Mouse (Mus musculus) liver, embryonic 15.5 days (tissue): Measurements from ENCODE around the gene Timm17b. TPM values are rescaled to one million over a fixed set of nuclear protein-coding genes. Genes with fewer than 3 reads are reported as not detected.

Source experiments
- ATAC-seq: fragments of 200-750 bp; cut with Nextera tagmentation; 2 replicates; pipeline ENCODE4 v1.8.0; 2017; ENCODE audit warnings: moderate number of reproducible peaks, mild to moderate bottlenecking, moderate library complexity; ENCODE audit not compliant: insufficient read depth
- H3K27ac ChIP-seq: fragments of 300-500 bp; sonication (generic); replicated peaks from 2 replicates; pipeline ENCODE4 v1.5.1; 2015; ENCODE audit warnings: mild to moderate bottlenecking, inconsistent platforms
- H3K27me3 ChIP-seq: fragments of 300-500 bp; sonication (generic); 2 replicates; pipeline ENCODE4 v1.6.1; 2015; ENCODE audit warnings: mild to moderate bottlenecking, inconsistent platforms
- H3K36me3 ChIP-seq: fragments of 300-500 bp; sonication (generic); replicated peaks from 2 replicates; pipeline ENCODE4 v1.6.1; 2015; ENCODE audit warnings: moderate library complexity, mild to moderate bottlenecking, inconsistent platforms
- H3K4me1 ChIP-seq: fragments of 300-500 bp; sonication (generic); replicated peaks from 2 replicates; pipeline ENCODE4 v1.6.1; 2015; ENCODE audit warnings: inconsistent platforms
- H3K4me2 ChIP-seq: fragments of 300-500 bp; sonication (generic); 2 replicates; pipeline ENCODE4 v1.6.1; 2015; ENCODE audit warnings: moderate library complexity, mild to moderate bottlenecking, inconsistent platforms
- H3K4me3 ChIP-seq: fragments of 300-500 bp; sonication (generic); replicated peaks from 2 replicates; pipeline ENCODE4 v1.5.1; 2015; ENCODE audit warnings: mild to moderate bottlenecking, inconsistent platforms
- H3K9ac ChIP-seq: fragments of 300-500 bp; sonication (generic); 2 replicates; pipeline ENCODE4 v1.6.1; 2015; ENCODE audit warnings: moderate library complexity, mild to moderate bottlenecking, inconsistent platforms
- H3K9me3 ChIP-seq: fragments of 300-500 bp; sonication (generic); replicated peaks from 2 replicates; pipeline ENCODE4 v1.6.1; 2016; ENCODE audit warnings: inconsistent platforms
- WGBS: fragments of 180-500 bp; shearing (Covaris S2); methylation state at CpG from one replicate; pipeline ENCODE4 v1.1.7; 2015; ENCODE audit warnings: mixed read lengths; ENCODE audit not compliant: insufficient replicate concordance; 5-methylcytosine and 5-hydroxymethylcytosine counted together
- polyA plus RNA-seq: library from polyadenylated mRNA; unstranded; fragments of >200 nt; fragmentation: Nextera tagmentation; extraction: Ambion mirVana; gene quantifications from 2 replicates; pipeline ENCODE4 v1.2.1, GENCODE M21; 2015

Timm17b gene
- polyA plus RNA-seq, 1 experiment from 2014 or later = 94.8 TPM

DNA sequence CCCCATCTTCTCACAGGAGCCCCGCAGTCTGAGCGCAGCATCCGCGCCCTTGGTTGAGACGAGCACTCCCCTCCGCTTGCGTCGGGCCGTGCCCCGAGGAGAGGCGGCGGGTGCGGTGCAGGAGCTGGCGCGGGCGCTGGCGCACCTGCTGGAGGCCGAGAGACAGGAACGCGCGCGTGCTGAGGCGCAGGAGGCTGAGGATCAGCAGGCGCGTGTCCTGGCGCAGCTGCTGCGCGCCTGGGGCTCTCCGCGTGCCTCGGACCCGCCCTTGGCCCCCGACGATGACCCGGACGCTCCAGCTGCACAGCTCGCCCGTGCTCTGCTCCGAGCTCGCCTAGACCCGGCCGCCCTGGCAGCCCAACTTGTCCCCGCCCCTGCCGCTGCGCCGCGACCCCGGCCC lies 22.9 kb downstream of the Timm17b start:
- WGBS = 21% methylated on average over 31 of the region's 48 CpGs
- no peaks in the 10 kb centered on the region for H3K36me3 ChIP-seq
- H3K27ac ChIP-seq = no peak overlapping the region
- no peak overlapping the region for H3K4me3 ChIP-seq
- H3K9me3 ChIP-seq = no peaks in the 10 kb centered on the region
- ATAC-seq = no peak
- no peak overlapping the region for H3K9ac ChIP-seq
- H3K4me1 ChIP-seq = no peaks in the 10 kb centered on the region
- peaks cover 91% of the 10 kb centered on the region for H3K27me3 ChIP-seq
- H3K4me2 ChIP-seq = peak overlapping the region; percentile 42; the same call in 1 of the 2 replicates

DNA sequence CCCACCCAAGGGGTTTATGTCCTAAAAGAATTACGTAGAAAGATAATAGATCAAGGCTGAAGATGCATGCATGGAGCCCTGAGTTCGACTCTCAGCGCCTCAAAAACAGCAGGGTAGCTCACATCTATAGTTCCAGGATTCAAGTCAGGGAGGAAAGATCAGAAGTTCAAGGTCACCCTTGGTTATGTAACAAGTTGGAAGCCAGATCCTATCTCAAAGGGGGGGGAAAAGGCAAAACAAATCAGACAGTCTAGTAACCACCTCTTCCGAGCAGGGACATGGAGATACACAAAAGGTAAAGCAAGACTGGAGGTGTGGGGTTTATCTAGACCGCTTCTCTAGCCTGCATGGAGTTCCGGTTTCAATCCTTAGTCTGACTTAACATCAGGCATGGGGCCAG lies 27.1 kb downstream of the Timm17b start:
- Histone ChIP-seq H3K9ac (no peak overlapping the region), H3K36me3 (no peaks in the 10 kb centered on the region), H3K4me3 (no peak overlapping the region), H3K9me3 (no peaks in the 10 kb centered on the region), H3K4me1 (no peaks in the 10 kb centered on the region), H3K27me3 (peaks cover 85% of the 10 kb centered on the region), H3K4me2 (no peak overlapping the region), H3K27ac (no peak overlapping the region)
- ATAC-seq = no peak
- 57% methylated on average over 6 of the region's 6 CpGs for WGBS

- ATAC-seq = no peak
- H3K9me3 ChIP-seq = no peaks in the 10 kb centered on the region
- no peaks in the 10 kb centered on the region for H3K36me3 ChIP-seq
- WGBS = 21% methylated on average over 10 of the region's 10 CpGs
- H3K27ac ChIP-seq = no peak overlapping the region
- H3K27me3 ChIP-seq = peaks cover 76% of the 10 kb centered on the region
- no peak overlapping the region for H3K4me2 ChIP-seq
- no peak overlapping the region for H3K4me3 ChIP-seq
- H3K4me1 ChIP-seq = no peaks in the 10 kb centered on the region
- no peak overlapping the region for H3K9ac ChIP-seq
These were observed 28.0 kb downstream of the Timm17b start for GRCm38 (mm10) chrX:7927116-7927515.

GRCm38 (mm10) chrX:7928270-7928790 lies 29.2 kb downstream of the Timm17b start, which contains the start of gene Eras:
Gene Eras, minus strand, starts transcription at chrX:7928607.
- no peaks in the 10 kb centered on the region for H3K9me3 ChIP-seq
- no peak within 1 kb of the TSS for H3K4me3 ChIP-seq
- no peaks in the 10 kb centered on the region for H3K4me1 ChIP-seq
- no peak for ATAC-seq
- WGBS = 23% methylated on average over 19 of the region's 19 CpGs
- H3K27me3 ChIP-seq = peaks cover 64% of the 10 kb centered on the region
- H3K4me2 ChIP-seq = no peak within 1 kb of the TSS
- no peak within 1 kb of the TSS for H3K27ac ChIP-seq
- H3K9ac ChIP-seq = no peak within 1 kb of the TSS
- no peaks in the 10 kb centered on the region for H3K36me3 ChIP-seq

DNA sequence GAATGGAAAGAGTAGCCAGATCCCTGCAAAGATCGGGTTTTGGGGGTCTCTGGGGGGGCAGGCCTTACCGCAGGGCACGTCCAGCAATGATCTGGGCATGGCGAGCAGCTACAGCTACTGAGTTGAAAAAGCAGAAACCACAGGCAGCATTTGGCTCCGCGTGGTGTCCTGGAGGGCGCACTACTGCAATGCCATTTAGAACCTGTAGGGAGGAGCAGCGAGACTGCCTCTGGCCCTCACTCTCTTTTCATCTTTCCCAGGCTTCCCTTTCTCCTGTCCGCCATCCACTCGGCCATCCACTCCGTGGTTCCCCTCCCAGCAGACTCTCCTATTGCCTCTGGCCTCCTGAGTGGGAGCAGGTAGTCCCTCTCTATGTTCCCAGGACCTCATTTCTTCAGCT lies 37.7 kb downstream of the Timm17b start:
- no peak overlapping the region for H3K4me2 ChIP-seq
- H3K27ac ChIP-seq = no peak overlapping the region
- no peaks in the 10 kb centered on the region for H3K4me1 ChIP-seq
- no peak for ATAC-seq
- H3K27me3 ChIP-seq = no peaks in the 10 kb centered on the region
- no peaks in the 10 kb centered on the region for H3K9me3 ChIP-seq
- H3K36me3 ChIP-seq = no peaks in the 10 kb centered on the region
- no peak overlapping the region for H3K4me3 ChIP-seq
- no peak overlapping the region for H3K9ac ChIP-seq
- 42% methylated on average over 11 of the region's 11 CpGs for WGBS

GRCm38 (mm10) chrX:7937667-7938066 lies 38.5 kb downstream of the Timm17b start:
- 75% methylated on average over 6 of the region's 6 CpGs for WGBS
- Histone ChIP-seq H3K27me3 (no peaks in the 10 kb centered on the region), H3K4me3 (no peak overlapping the region), H3K9me3 (no peaks in the 10 kb centered on the region), H3K4me2 (no peak overlapping the region), H3K36me3 (no peaks in the 10 kb centered on the region), H3K27ac (no peak overlapping the region), H3K9ac (no peak overlapping the region), H3K4me1 (no peaks in the 10 kb centered on the region)
- ATAC-seq = no peak

GRCm38 (mm10) chrX:7945618-7946017 lies 46.5 kb downstream of the Timm17b start:
- no peaks in the 10 kb centered on the region for H3K36me3 ChIP-seq
- no peak for ATAC-seq
- 76% methylated on average over 8 of the region's 8 CpGs for WGBS
- peaks cover 10% of the 10 kb centered on the region for H3K4me1 ChIP-seq
- H3K27me3 ChIP-seq = no peaks in the 10 kb centered on the region
- no peak overlapping the region for H3K4me3 ChIP-seq
- H3K9me3 ChIP-seq = no peaks in the 10 kb centered on the region
- H3K27ac ChIP-seq = no peak overlapping the region
- H3K4me2 ChIP-seq = no peak overlapping the region
- no peak overlapping the region for H3K9ac ChIP-seq

DNA sequence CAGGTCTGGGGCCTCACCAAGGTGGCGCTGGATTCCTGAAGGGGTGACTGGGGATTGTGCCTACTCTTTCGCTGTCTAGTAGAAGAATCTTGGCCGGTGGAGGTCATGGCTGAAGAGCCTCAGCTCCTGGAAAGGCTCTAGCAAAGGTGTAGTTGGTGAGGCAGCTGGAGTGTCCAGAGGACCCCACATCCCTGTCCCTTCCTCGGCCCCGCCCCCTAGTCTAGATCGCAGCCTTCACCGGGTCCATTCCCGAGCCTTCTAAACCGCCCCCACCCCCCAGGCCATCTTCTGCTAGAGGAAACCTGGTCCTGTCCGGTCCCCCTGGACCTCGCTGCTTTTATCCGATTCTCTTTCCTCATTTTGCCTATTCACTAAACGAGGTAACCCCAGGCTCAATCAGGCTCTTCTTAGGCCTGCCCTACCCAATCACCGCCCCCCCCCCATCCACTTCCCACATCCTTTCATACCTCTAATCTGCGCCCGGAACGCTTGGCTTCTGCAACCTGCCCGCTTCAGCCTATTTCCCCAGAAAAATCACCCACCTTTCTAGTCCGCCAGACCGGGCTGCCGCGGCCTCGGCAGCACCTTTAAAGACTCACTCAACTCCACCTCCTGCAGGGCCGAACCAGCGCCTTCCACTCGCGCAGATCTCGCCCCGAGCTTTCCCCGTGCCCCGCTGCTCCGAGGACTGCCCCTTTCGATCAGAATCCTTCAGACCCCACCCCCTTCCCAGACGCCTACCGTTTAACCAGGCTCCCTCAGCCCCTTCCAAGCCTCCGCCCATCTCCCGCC lies 48.1 kb downstream of the Timm17b start, which contains the start of gene Hdac6:
Hdac6 (minus strand) TSS at position 782 of the 792 bp plus-strand sequence.
- Histone ChIP-seq H3K27ac (peak within 1 kb of the TSS; percentile 55; the same call in 1 of the 2 replicates), H3K27me3 (no peaks in the 10 kb centered on the region), H3K9me3 (no peaks in the 10 kb centered on the region), H3K4me1 (peaks cover 10% of the 10 kb centered on the region), H3K4me3 (peak within 1 kb of the TSS; percentile 64), H3K9ac (peak within 1 kb of the TSS; percentile 59), H3K36me3 (no peaks in the 10 kb centered on the region), H3K4me2 (peak within 1 kb of the TSS; percentile 79)
- 16% methylated on average over 37 of the region's 37 CpGs for WGBS
- no peak for ATAC-seq

GRCm38 (mm10) chrX:7947900-7948492 lies 48.8 kb downstream of the Timm17b start:
- peak overlapping the region; percentile 79 for H3K4me2 ChIP-seq
- H3K27ac ChIP-seq = no peak overlapping the region
- 11% methylated on average over 38 of the region's 38 CpGs for WGBS
- no peaks in the 10 kb centered on the region for H3K9me3 ChIP-seq
- H3K9ac ChIP-seq = 0 out of 2 replicates have a peak overlapping the region, but pooled peaks have one; percentile 32
- H3K36me3 ChIP-seq = no peaks in the 10 kb centered on the region
- no peaks in the 10 kb centered on the region for H3K27me3 ChIP-seq
- peaks cover 10% of the 10 kb centered on the region for H3K4me1 ChIP-seq
- ATAC-seq = peak; percentile 99
- peak overlapping the region; percentile 64 for H3K4me3 ChIP-seq

- peaks cover 10% of the 10 kb centered on the region for H3K4me1 ChIP-seq
- no peaks in the 10 kb centered on the region for H3K36me3 ChIP-seq
- no peak overlapping the region for H3K4me2 ChIP-seq
- no peaks in the 10 kb centered on the region for H3K27me3 ChIP-seq
- 78% methylated on average over 7 of the region's 7 CpGs for WGBS
- H3K9ac ChIP-seq = no peak overlapping the region
- no peak overlapping the region for H3K4me3 ChIP-seq
- no peaks in the 10 kb centered on the region for H3K9me3 ChIP-seq
- ATAC-seq = no peak
- H3K27ac ChIP-seq = no peak overlapping the region
These were observed 50.9 kb downstream of the Timm17b start for GRCm38 (mm10) chrX:7950091-7950490.
